Mouse (Mus musculus) adrenal gland, postnatal 25 days (tissue): ENCODE results near the gene Thrb. TPM values are rescaled to one million over a fixed set of nuclear protein-coding genes. Genes with fewer than 3 reads are reported as not detected.

ENCODE experiments used
- DNase-seq: peaks from one replicate; pipeline ENCODE4 v3.0.0; 2021; ENCODE audit warnings: mixed read lengths
- total RNA-seq: library from RNA; stranded (reverse); gene quantifications from 2 replicates; pipeline ENCODE4 v1.2.3, GENCODE M21; 2021

The Thrb gene
- total RNA-seq, 1 experiment from 2014 or later = 125 TPM

GRCm38 (mm10) chr14:17784207-17784806 lies 124.2 kb downstream of the Thrb start:
- no peak for DNase-seq

- DNase-seq = no peak
Observed at GRCm38 (mm10) chr14:17785370-17785769, 125.3 kb downstream of the Thrb start.

- no peak for DNase-seq
Observed at GRCm38 (mm10) chr14:17786249-17786648, 126.2 kb downstream of the Thrb start.

GRCm38 (mm10) chr14:17803934-17804602 lies 144.0 kb downstream of the Thrb start:
- no peak for DNase-seq

GRCm38 (mm10) chr14:17811051-17811450 lies 151.0 kb downstream of the Thrb start:
- DNase-seq = no peak

- no peak for DNase-seq
Observed at GRCm38 (mm10) chr14:17812414-17812813, 152.4 kb downstream of the Thrb start.

GRCm38 (mm10) chr14:17815103-17815502 lies 155.0 kb downstream of the Thrb start:
- no peak for DNase-seq

GRCm38 (mm10) chr14:17818086-17818485 lies 158.0 kb downstream of the Thrb start:
- DNase-seq = no peak

- no peak for DNase-seq
Observed at GRCm38 (mm10) chr14:17822754-17823153, 162.7 kb downstream of the Thrb start.

- DNase-seq = no peak
Observed at GRCm38 (mm10) chr14:17827401-17827800, 167.3 kb downstream of the Thrb start.

GRCm38 (mm10) chr14:17835738-17836137 lies 175.7 kb downstream of the Thrb start:
- no peak for DNase-seq

- no peak for DNase-seq
Observed at GRCm38 (mm10) chr14:17836766-17837165, 176.7 kb downstream of the Thrb start.

GRCm38 (mm10) chr14:17845003-17845697 lies 185.1 kb downstream of the Thrb start:
- no peak for DNase-seq

GRCm38 (mm10) chr14:17845871-17846270 lies 185.8 kb downstream of the Thrb start:
- DNase-seq = no peak

GRCm38 (mm10) chr14:17846700-17847099 lies 186.6 kb downstream of the Thrb start:
- DNase-seq = no peak

- DNase-seq = peak; percentile 31
Observed at GRCm38 (mm10) chr14:17847211-17847610, 187.2 kb downstream of the Thrb start.

GRCm38 (mm10) chr14:17850355-17850754 lies 190.3 kb downstream of the Thrb start:
- no peak for DNase-seq

- no peak for DNase-seq
Observed at GRCm38 (mm10) chr14:17852236-17852635, 192.2 kb downstream of the Thrb start.

- peak; percentile 67 for DNase-seq
Observed at GRCm38 (mm10) chr14:17859790-17860385, 199.8 kb downstream of the Thrb start.

- DNase-seq = no peak
Observed at GRCm38 (mm10) chr14:17862651-17863050, 202.6 kb downstream of the Thrb start.

GRCm38 (mm10) chr14:17863701-17864320 lies 203.8 kb downstream of the Thrb start:
- no peak for DNase-seq

- no peak for DNase-seq
Observed at GRCm38 (mm10) chr14:17868326-17868725, 208.3 kb downstream of the Thrb start.

GRCm38 (mm10) chr14:17875946-17876345 lies 215.9 kb downstream of the Thrb start:
- DNase-seq = no peak
